Mouse (Mus musculus): Measurements from ENCODE around the gene Ttc1.
A peak's percentile ranks its signal among the peaks of the same experiment; 100 is the strongest.

DNA sequence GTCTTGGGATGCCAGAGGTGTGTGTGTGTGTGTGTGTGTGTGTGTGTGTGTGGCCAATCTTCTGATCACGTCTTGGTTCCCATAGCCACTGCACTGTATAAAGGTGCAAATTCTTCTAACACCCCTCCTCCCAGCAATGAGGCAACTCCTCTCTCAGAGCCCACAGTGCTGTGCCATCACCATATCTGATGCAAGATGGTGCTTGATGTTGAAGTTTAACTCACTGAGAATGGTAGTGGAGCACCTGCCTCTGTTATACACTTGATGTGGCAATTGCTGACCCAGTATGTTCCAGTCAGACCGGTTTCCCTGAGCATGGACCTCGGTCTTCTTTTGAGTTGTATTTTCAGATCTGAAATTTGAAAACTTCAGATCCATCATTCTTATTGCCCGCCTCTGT is 22.3 kb upstream of the Ttc1 start:
- TF ChIP-seq CTCF (IDR thresholded peaks at IDR 0.05) = no peak
- TF ChIP-seq EP300 (IDR thresholded peaks at IDR 0.05) = peak; percentile 26; the same call in 1 of the 2 replicates
